Mouse (Mus musculus) thymus, adult 2 months (tissue): ENCODE measurements at regions not wholly inside any gene's neighbourhood (a gene's known extent, or its start where the extent isn't known, plus 50 kb on each side); places are given as distances from the start of the nearest gene placed in this dataset.

Experiments used
- CTCF ChIP-seq: fragments of 200-500 bp; IDR thresholded peaks from 2 replicates; pipeline ENCODE4 v1.5.1; 2012; ENCODE audit warnings: mild to moderate bottlenecking, control low read depth, low read length, moderate library complexity, borderline replicate concordance; ENCODE audit not compliant: control insufficient read depth, poor library complexity, insufficient read depth; ENCODE audit errors: extremely low read depth
- POLR2A ChIP-seq: fragments of 200-500 bp; IDR thresholded peaks from 2 replicates; pipeline ENCODE4 v1.6.1; 2012; ENCODE audit warnings: mild to moderate bottlenecking, low read length, control low read depth, moderate library complexity; ENCODE audit not compliant: control insufficient read depth, poor library complexity, insufficient read depth; ENCODE audit errors: extremely low read depth

DNA sequence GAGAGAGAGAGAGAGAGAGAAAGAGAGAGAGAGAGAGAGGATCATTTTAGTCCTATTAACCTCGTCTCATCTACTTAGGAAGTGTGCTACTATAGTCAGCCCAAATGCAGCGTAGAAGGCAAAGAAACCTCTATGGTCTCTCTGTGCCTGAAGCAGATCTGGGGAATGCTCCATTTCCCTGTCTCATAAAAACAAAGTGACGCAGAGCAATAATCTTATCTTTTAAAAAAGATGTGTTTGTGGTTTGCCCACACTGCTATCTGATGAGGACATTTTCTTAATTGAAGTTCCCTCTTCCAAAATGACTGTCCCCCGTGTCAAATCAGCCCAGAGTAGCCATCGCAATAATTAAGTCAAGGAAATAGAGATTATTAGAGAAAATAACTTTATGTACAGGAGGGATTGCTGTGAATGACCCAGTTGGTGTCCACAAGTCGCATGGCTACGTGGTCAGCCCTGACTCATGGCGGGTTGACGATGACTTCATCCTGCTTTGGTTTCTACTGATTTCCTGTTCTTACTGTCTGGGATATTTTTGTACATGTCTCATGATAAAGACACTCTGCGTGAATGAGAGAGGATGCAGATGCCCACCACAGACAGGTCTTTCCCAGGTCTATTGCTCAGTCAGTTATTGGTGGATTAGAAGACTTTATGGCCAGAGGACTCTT, 77.9 kb upstream of the Hnrnpk start:
- no peak for TF ChIP-seq POLR2A
- TF ChIP-seq CTCF: no peak
